Mouse (Mus musculus) liver, adult 2 months (tissue): ENCODE results near the gene Gpc1. TPM values are rescaled to one million over a fixed set of nuclear protein-coding genes. Genes with fewer than 3 reads are reported as not detected.

ENCODE experiments used
- DNase-seq: peaks from one replicate; pipeline ENCODE4 v3.0.0-alpha.2; 2011; ENCODE audit warnings: low read depth, low spot score; ENCODE audit errors: extremely low read depth
- H3K27ac ChIP-seq: fragments of 200-500 bp; replicated peaks from 2 replicates; pipeline ENCODE4 v1.5.1; 2012; ENCODE audit warnings: low read depth, mild to moderate bottlenecking, control low read depth, inconsistent platforms, low read length; ENCODE audit not compliant: insufficient read depth
- H3K27me3 ChIP-seq: fragments of 200-500 bp; 2 replicates; pipeline ENCODE4 v1.6.1; 2012; ENCODE audit warnings: mild to moderate bottlenecking, moderate library complexity, low read length, inconsistent platforms; ENCODE audit not compliant: control insufficient read depth, insufficient read depth
- H3K36me3 ChIP-seq: fragments of 200-500 bp; 2 replicates; pipeline ENCODE4 v1.6.1; 2012; ENCODE audit warnings: low read length, inconsistent platforms; ENCODE audit not compliant: control insufficient read depth, insufficient read depth
- H3K4me1 ChIP-seq: fragments of 200-500 bp; 2 replicates; pipeline ENCODE4 v1.6.1; 2011; ENCODE audit warnings: low read length; ENCODE audit not compliant: control insufficient read depth, insufficient read depth
- H3K4me3 ChIP-seq: fragments of 200-500 bp; 2 replicates; pipeline ENCODE4 v1.5.1; 2011; ENCODE audit warnings: low read depth, mild to moderate bottlenecking, control low read depth, low read length, moderate library complexity; ENCODE audit not compliant: insufficient read depth
- H3K79me2 ChIP-seq: fragments of 200-500 bp; 2 replicates; pipeline ENCODE4 v1.6.1; 2012; ENCODE audit warnings: inconsistent platforms, mild to moderate bottlenecking, low read length, moderate library complexity; ENCODE audit not compliant: control insufficient read depth, insufficient read depth
- H3K9ac ChIP-seq: fragments of 200-500 bp; 2 replicates; pipeline ENCODE4 v1.6.1; 2012; ENCODE audit warnings: low read depth, mild to moderate bottlenecking, control low read depth, inconsistent platforms, low read length
- CTCF ChIP-seq: fragments of 200-500 bp; IDR thresholded peaks from 2 replicates; pipeline ENCODE4 v1.5.1; 2011; ENCODE audit warnings: low read depth, low read length, control low read depth
- POLR2A ChIP-seq: fragments of 200-500 bp; IDR thresholded peaks from 2 replicates; pipeline ENCODE4 v1.6.1; 2011; ENCODE audit warnings: low read length, control low read depth; ENCODE audit not compliant: insufficient read depth; ENCODE audit errors: extremely low read depth
- WGBS: fragments of 180-500 bp; shearing (Covaris S2); methylation state at CpG from one replicate; pipeline ENCODE4 v1.1.7; 2018; 5-methylcytosine and 5-hydroxymethylcytosine counted together
- polyA plus RNA-seq: library from polyadenylated mRNA; depleted of rRNA; stranded (reverse); fragments of >200 nt; gene quantifications from 2 replicates; pipeline ENCODE4 v1.2.3, GENCODE M21; 2012
- total RNA-seq: library from RNA; depleted of rRNA; stranded (reverse); fragments of >200 nt; gene quantifications from 2 replicates; pipeline ENCODE4 v1.2.3, GENCODE M21; 2014

The Gpc1 gene
- total and polyA plus RNA-seq, 2 experiments, result 0.92 to 2.1 TPM

DNA sequence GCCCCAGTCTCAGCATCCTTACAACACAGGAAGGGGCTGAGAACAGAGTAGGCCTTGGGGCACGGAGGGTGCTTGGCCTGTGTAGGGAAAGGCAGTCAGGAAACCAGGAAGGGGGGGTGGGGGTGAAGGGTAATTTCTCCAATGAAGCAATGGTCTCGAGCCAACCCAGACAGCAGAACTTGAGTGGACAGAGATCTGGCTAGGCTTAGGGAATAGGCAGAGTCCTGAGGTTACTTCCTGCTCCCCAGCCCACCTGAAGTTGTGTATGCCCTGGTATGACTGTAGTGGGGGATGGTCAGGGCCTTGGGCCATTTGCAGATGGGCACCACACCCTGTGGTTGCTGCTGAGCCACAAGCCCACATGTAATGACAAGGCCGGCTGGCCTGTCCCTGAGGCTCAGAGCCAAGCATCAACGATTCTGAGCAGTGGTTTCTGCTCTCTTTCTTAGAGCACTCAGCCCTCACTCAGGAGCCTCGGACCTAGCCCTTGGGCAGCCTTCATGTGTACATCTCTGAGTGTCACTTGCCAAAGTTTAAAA, 15.6 kb upstream of the Gpc1 start:
- Histone ChIP-seq H3K36me3 (no peaks in the 10 kb centered on the region), H3K27me3 (no peaks in the 10 kb centered on the region), H3K4me3 (no peak overlapping the region), H3K4me1 (no peaks in the 10 kb centered on the region), H3K79me2 (no peaks in the 10 kb centered on the region), H3K9ac (no peak overlapping the region), H3K27ac (no peak overlapping the region)
- DNase-seq, result no peak
- TF ChIP-seq CTCF (no peak), POLR2A (no peak)
- 77% methylated on average over 5 of the region's 5 CpGs for WGBS

DNA sequence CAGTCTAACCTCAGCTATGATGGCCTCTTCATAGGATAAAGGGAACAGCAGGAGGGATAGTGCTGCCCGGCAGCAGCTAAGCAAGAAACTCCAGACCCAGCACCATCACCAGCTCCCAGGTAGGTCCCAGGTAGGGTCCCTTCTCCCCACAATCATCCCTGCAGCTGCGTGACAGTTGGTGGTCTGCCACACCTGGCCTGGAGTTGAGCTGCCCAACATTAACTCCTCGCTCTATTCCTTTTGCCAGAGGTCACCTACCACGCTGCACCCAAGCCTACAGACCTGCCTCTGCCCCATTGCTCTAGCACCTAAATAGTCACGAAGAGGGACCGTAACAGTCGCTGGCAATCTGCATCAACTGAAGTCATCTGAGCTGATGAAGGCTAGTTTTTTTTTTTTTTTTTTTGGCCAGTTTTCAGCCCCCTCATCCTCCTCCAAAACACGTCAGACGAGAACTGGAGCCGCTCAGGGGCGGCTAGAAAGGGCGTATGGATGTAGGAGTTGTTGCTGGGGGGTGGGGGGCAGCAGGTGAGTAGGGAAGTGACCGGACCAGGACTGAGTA, 738 bp upstream of the Gpc1 start:
- no peaks in the 10 kb centered on the region for H3K27me3 ChIP-seq
- no peaks in the 10 kb centered on the region for H3K79me2 ChIP-seq
- H3K27ac ChIP-seq, result no peak overlapping the region
- H3K4me1 ChIP-seq, result no peaks in the 10 kb centered on the region
- TF ChIP-seq CTCF, result no peak
- no peak for TF ChIP-seq POLR2A
- H3K9ac ChIP-seq, result no peak overlapping the region
- H3K36me3 ChIP-seq, result no peaks in the 10 kb centered on the region
- DNase-seq, result no peak
- H3K4me3 ChIP-seq, result no peak overlapping the region
- WGBS, result 19% methylated on average over 13 of the region's 13 CpGs

DNA sequence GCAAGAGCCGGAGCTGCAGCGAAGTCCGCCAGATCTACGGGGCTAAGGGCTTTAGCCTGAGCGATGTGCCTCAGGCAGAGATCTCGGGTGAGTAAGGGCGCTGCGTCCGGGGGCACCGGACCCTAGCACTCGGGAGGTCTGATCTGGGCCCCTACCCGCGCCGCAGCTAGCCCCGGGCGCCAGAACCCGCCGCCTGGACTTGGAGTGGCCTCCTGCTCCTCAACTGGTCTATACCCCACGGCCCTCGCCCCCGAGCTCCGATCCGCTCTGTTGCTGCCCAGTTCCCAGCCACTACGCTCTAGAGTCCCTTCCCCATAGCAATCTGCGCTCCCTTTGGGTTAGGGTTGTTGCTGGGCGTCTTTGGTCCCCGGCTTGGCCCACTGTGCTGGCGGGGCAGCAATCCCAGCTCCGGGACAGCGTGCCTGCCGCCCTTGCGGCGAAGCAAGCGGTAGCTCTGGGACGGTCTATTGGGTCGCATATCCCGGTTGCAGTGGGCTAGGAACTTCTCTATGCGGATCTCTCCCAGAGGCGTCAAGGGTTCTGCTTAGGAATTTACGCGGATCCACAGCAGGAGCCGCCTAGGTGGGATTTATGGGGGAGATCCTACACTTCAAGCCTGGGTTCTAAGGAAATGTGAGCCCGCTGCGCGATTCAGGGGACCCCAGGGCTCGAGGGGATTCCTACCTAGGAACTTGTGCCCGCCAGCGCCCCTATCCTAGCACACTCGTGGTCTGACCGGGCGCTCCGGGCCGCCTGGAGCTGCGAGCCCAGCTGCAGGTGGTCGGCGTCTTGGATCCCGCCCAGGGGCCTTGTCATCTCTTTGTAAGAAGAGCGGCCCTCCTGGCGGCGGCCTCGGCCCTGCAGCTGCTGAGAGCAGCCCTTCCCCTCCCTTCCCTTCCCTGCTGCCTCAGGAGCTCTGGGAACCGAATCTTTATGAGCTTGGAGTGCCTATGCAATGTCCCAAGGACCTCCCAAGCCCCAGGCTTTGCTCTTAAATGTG, 866 bp downstream of the Gpc1 start:
- Histone ChIP-seq H3K4me1 (no peaks in the 10 kb centered on the region), H3K4me3 (peak overlapping the region; percentile 44), H3K9ac (peak overlapping the region; percentile 83), H3K27ac (no peak overlapping the region), H3K79me2 (no peaks in the 10 kb centered on the region), H3K36me3 (no peaks in the 10 kb centered on the region), H3K27me3 (no peaks in the 10 kb centered on the region)
- peak; percentile 7 for DNase-seq
- 9% methylated on average over 62 of the region's 62 CpGs for WGBS
- no peak for TF ChIP-seq POLR2A
- TF ChIP-seq CTCF, result no peak

DNA sequence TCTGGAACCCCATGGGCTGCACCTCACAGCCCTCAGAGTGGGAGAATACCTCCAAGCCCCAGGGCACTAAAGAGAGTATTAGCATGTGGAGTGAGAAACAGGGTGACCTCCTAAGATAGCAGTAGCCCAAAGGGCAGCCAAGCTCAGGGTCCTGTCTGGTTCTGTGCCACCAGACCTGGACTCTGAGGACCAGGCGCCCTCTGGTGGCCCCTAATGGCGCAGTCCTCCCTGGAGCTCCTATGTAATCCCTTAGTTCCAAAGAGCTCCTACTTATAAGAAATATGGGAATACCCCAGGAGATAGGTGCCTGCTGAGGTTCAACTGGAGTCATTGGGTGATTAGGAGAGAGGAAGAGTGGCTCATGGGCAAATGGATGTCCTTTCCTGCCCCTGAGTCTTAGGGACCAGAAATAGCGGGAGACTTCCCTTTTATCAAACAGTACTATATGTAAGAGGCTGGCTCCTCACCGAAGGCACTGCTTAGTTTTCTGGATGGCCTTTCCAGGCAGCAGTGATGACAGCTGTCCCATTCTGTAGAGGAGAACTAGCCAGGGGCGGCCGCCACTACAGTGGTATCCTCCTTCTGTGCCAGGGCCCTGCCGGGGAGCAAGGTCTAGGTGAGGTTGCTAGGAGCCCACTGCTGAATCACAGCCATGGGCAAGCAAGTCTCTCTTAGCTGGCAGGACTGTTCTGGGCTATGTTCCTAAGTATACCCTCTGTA, 2.7 kb downstream of the Gpc1 start:
- peak; percentile 91 for TF ChIP-seq CTCF
- TF ChIP-seq POLR2A, result no peak
- H3K27me3 ChIP-seq, result no peaks in the 10 kb centered on the region
- 60% methylated on average over 7 of the region's 7 CpGs for WGBS

DNA sequence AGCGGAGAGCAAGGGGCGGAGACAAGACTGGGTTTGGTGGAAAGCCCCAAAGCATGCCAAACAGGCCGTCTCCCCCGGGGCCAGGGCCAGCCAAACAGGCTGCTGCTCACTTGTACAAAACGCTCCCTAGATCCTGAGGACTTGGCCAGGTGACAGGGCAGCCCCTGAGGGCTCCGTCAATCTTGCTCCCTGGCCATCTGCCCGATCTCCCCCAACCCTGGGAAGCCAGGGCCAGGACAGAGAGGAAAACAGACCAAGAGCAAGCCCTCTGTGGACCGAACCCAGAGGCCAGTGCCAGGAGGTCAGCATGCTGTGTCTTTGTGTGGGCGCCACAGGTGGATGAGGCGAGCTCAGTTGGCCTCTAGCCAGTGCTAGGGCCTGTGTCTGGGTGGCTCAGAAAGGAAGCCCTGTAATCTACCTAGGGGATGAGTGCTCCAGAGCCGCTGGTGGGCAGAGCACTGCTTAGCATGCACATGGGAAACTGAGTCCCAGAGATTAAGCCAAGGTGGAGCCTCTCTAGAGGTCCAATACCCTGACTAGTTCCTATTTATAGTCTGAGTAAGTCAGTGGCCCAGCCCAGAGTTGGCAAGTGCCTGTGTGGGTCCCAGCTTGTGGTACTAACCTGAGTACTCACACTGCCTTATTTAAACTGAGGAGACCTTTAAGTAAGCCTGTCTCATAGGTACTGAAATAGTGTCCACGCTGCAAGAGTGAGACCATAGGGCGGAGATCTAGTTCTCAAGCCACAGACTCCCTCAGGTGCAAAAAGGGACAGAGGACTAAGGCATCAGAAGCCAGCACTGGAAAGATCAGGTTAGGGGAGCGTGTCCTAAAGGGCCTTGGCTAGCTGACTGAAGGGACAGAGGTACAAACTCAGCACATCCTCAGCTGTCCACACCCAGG, 6.7 kb downstream of the Gpc1 start:
- DNase-seq, result no peak
- Histone ChIP-seq H3K4me1 (no peaks in the 10 kb centered on the region), H3K79me2 (no peaks in the 10 kb centered on the region), H3K27ac (no peak overlapping the region), H3K9ac (no peak overlapping the region), H3K36me3 (no peaks in the 10 kb centered on the region), H3K4me3 (no peak overlapping the region), H3K27me3 (no peaks in the 10 kb centered on the region)
- TF ChIP-seq POLR2A (no peak), CTCF (no peak)
- WGBS, result 79% methylated on average over 14 of the region's 14 CpGs

More for the DNA sequence above, 2.7 kb downstream of the Gpc1 start:
- no peak overlapping the region for H3K27ac ChIP-seq
- no peaks in the 10 kb centered on the region for H3K4me1 ChIP-seq
- no peak overlapping the region for H3K9ac ChIP-seq
- H3K79me2 ChIP-seq, result no peaks in the 10 kb centered on the region
- DNase-seq, result peak; percentile 54
- no peaks in the 10 kb centered on the region for H3K36me3 ChIP-seq
- H3K4me3 ChIP-seq, result no peak overlapping the region
